Mouse (Mus musculus): ENCODE results near the gene Fam71b.

GRCm38 (mm10) chr11:46410018-46410563 lies 13.7 kb downstream of the Fam71b start:
- no peak for TF ChIP-seq CTCF (IDR thresholded peaks at IDR 0.05; ENCODE audit: extremely low read depth, insufficient read depth, insufficient read length, insufficient replicate concordance)
- no peak for TF ChIP-seq POLR2A (IDR thresholded peaks at IDR 0.05; ENCODE audit: low read depth, low read length)
